Comparison of ENCODE assay signal across 9 mouse cellular contexts in genomic region chr10:82697305-82697898, GRCm38 (mm10). TPM values are rescaled to one million over a fixed set of nuclear protein-coding genes. Genes with fewer than 3 reads are reported as not detected.
DNase-seq lines count a peak whose midpoint lies in the region; ATAC-seq lines count a peak whose summit lies in the region.
"Had no signal": no experiment of that assay in that cellular context is flagged by ENCODE, and none has a peak within 500 bp of the region (broad histone marks: within the 10 kb centered on the region; RNA-seq: fewer than 3 reads in every experiment).

No protein-coding gene starts in this region.

- no peak overlapping the region for H3K9ac ChIP-seq in heart, embryonic 15.5 days

- WGBS in heart, embryonic 15.5 days: 64% methylated on average over 3 of the region's 3 CpGs

- ATAC-seq in heart, embryonic 15.5 days (replicated peaks; ENCODE audit: insufficient number of reproducible peaks, insufficient read depth, low FRiP score, low read depth): no peak
- ATAC-seq in megakaryocyte, adult 5-6 weeks (ENCODE audit: poor library complexity, severe bottlenecking): peak; percentile 78

- H3K27ac ChIP-seq in heart, embryonic 15.5 days: peak overlapping the region; percentile 67

- peaks cover 11% of the 10 kb centered on the region for H3K36me3 ChIP-seq in heart, embryonic 15.5 days

- H3K27me3 ChIP-seq in heart, embryonic 15.5 days: no peaks in the 10 kb centered on the region

- no peak overlapping the region for H3K4me2 ChIP-seq in heart, embryonic 15.5 days

- intact Hi-C loops in heart, postnatal 25 days (cut with DNase I): loop anchor here (5.0 kb wide), 1 partner anchor 65 kb away; the partner anchor contains the start of gene Nfyb

- no peak overlapping the region for H3K4me3 ChIP-seq in heart, embryonic 15.5 days

- no peaks in the 10 kb centered on the region for H3K9me3 ChIP-seq in heart, embryonic 15.5 days (replicated peaks)

- no peak for DNase-seq in heart, postnatal 25 days (ENCODE audit: low spot score)
- peak; percentile 11 to 13 for DNase-seq in CD8-positive naive resting alpha-beta T cell, adult 2 months (ENCODE audit: low read depth in 2 of 2, low spot score in 2 of 2)
- DNase-seq in gonadal fat pad, adult 2 months (ENCODE audit: low read depth): peak; percentile 66
- DNase-seq in left cerebral cortex, adult 8-10 months (ENCODE audit: low spot score in 2 of 2): no peak
- DNase-seq in urinary bladder, adult 18-20 months (ENCODE audit: low spot score in 2 of 2): no peak
- no peak for DNase-seq in urinary bladder, postnatal 14 days (ENCODE audit: low spot score)
- DNase-seq: gastrocnemius, postnatal 10 days had no signal

- peaks cover 23% of the 10 kb centered on the region for H3K4me1 ChIP-seq in heart, embryonic 15.5 days (replicated peaks)

RNA-seq across cellular contexts. Expression of gene Hcfc2, which starts 1.4 kb away (rescaled TPM):
- polyA plus RNA-seq in heart, embryonic 15.5 days (2015; fragmentation: Nextera tagmentation; extraction: Ambion mirVana): 35.3 and 42.4 TPM in 2 replicates
- total RNA-seq in heart, postnatal 25 days (2021): 10 to 100 TPM; 31.3 to 31.6 TPM
- polyA plus RNA-seq in gonadal fat pad, adult 2 months (2012; rRNA removed): 10.9 and 12.2 TPM in 2 replicates
- total RNA-seq in megakaryocyte, adult 5-6 weeks (2015): 15.6 and 20.9 TPM in 2 replicates
- 22.1 and 32.8 TPM in 2 replicates for total RNA-seq in megakaryocyte, adult 5-6 weeks (2017)
- total RNA-seq in left cerebral cortex, adult 8-10 months (2022): 10 to 100 TPM; 39.2 to 48.2 (median 41.7) TPM

RNA-seq across cellular contexts. Expression of gene Glt8d2, which starts 7.0 kb away (rescaled TPM):
- polyA plus RNA-seq in heart, embryonic 15.5 days (2015; fragmentation: Nextera tagmentation; extraction: Ambion mirVana): 3.8 and 4.6 TPM in 2 replicates
- 1 to 10 TPM; 3.4 to 3.6 TPM for total RNA-seq in heart, postnatal 25 days (2021)
- polyA plus RNA-seq in gonadal fat pad, adult 2 months (2012; rRNA removed): 7.6 and 8.8 TPM in 2 replicates
- 0.18 TPM in 1 of 2 replicates, not detected in the other for total RNA-seq in megakaryocyte, adult 5-6 weeks (2015)
- total RNA-seq in megakaryocyte, adult 5-6 weeks (2017): 1.0 TPM in 1 of 2 replicates, not detected in the other
- total RNA-seq in left cerebral cortex, adult 8-10 months (2022): 10 to 100 TPM; 12.5 to 21.1 (median 14.4) TPM

Comparison
In these comparisons a context has a peak if more than half of its experiments do, and no peak if none do; other contexts are left out.
1. DNase-seq: peak in CD8-positive naive resting alpha-beta T cell, adult 2 months (2 of 2) and gonadal fat pad, adult 2 months (single experiment); none in heart, postnatal 25 days (single experiment), left cerebral cortex, adult 8-10 months (0 of 2), urinary bladder, adult 18-20 months (0 of 2) and urinary bladder, postnatal 14 days (single experiment).